In the genomic region with DNA sequence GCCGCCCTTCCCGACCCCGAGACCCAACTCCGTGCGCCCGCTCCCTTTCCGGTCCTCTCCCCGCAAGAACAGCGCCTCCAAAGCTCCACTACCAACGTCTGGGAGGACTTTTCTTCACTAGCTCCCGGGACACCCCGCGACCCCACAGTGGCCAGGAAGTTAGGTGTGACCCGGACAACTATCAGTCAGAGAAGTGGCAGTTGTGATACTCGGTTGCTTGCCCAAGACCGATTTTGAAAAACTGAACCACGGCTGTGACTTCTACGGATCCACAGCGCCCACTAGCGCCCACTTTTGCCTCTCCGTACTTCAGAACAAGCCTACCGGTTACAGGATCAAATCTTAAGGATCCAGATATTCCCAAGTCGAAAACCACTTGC, we compare ENCODE assay signal across 8 mouse cellular contexts. TPM values are rescaled to one million over a fixed set of nuclear protein-coding genes. Genes with fewer than 3 reads are reported as not detected.
DNase-seq lines count a peak whose midpoint lies in the region; ATAC-seq and TF ChIP-seq lines count a peak whose summit lies in the region.

No protein-coding gene starts in this region.

- peak; percentile 65 for DNase-seq in cerebellum, adult 11 months
- DNase-seq in forebrain, embryonic 14.5 days (ENCODE audit: low spot score), result peak; percentile 96
- peak; percentile 92 to 94 for DNase-seq in heart, postnatal 14 days
- DNase-seq in large intestine, adult 2 months (ENCODE audit: low read depth, low spot score), result peak; percentile 78
- peak; percentile 92 for DNase-seq in stomach, postnatal 0 days (ENCODE audit: low spot score)

- peak; percentile 95 for TF ChIP-seq CTCF in E14TG2a.4 (conservative IDR thresholded peaks at IDR 0.05; ENCODE audit: low read length)
- peak; percentile 92 for TF ChIP-seq CTCF in stomach, postnatal 0 days (IDR thresholded peaks at IDR 0.05; ENCODE audit: low read depth)

- no peak for TF ChIP-seq EP300 in stomach, postnatal 0 days (optimal IDR thresholded peaks at IDR 0.05)

- peak overlapping the region; percentile 97 for H3K27ac ChIP-seq in forebrain, embryonic 14.5 days (ENCODE audit: low read depth, low read length)
- no peak overlapping the region; the same call in 1 of the 2 replicates for H3K27ac ChIP-seq in liver, embryonic 16.5 days (ENCODE audit: low read length)
- H3K27ac ChIP-seq in neural tube, embryonic 12.5 days, result peak overlapping the region; percentile 74
- H3K27ac ChIP-seq in stomach, postnatal 0 days (replicated peaks), result peak overlapping the region; percentile 82

- ATAC-seq in forebrain, embryonic 14.5 days, result peak; percentile 15; the same call in 1 of the 2 replicates
- ATAC-seq in liver, embryonic 16.5 days (ENCODE audit: low read depth), result peak; percentile 12; the same call in 1 of the 2 replicates
- peak; percentile 3 for ATAC-seq in neural tube, embryonic 12.5 days (ENCODE audit: low FRiP score, low read depth)
- ATAC-seq in stomach, postnatal 0 days (ENCODE audit: low FRiP score, low TSS enrichment), result peak; percentile 13

- intact Hi-C loops in heart, postnatal 14 days (cut with DNase I), result loop anchor here (2.0 to 5.0 kb wide), 5 partner anchors 156 to 511 kb away; no protein-coding TSS in a partner anchor

- H3K27me3 ChIP-seq in E14TG2a.4 (ENCODE audit: insufficient read depth, low read length), result peaks cover 17% of the 10 kb centered on the region
- H3K27me3 ChIP-seq in forebrain, embryonic 14.5 days (replicated peaks; ENCODE audit: control insufficient read depth, insufficient read depth, low read length), result no peaks in the 10 kb centered on the region
- H3K27me3 ChIP-seq in liver, embryonic 16.5 days (ENCODE audit: control insufficient read depth, insufficient read depth, low read depth, low read length), result peaks cover 34% of the 10 kb centered on the region
- H3K27me3 ChIP-seq in neural tube, embryonic 12.5 days (replicated peaks), result no peaks in the 10 kb centered on the region
- no peaks in the 10 kb centered on the region for H3K27me3 ChIP-seq in stomach, postnatal 0 days (ENCODE audit: control insufficient read depth, insufficient read depth, low read length)

- H3K9me3 ChIP-seq in E14TG2a.4 (ENCODE audit: low read length), result no peaks in the 10 kb centered on the region
- H3K9me3 ChIP-seq in forebrain, embryonic 14.5 days (replicated peaks; ENCODE audit: control insufficient read depth, low read length), result no peaks in the 10 kb centered on the region
- no peaks in the 10 kb centered on the region for H3K9me3 ChIP-seq in liver, embryonic 16.5 days (replicated peaks; ENCODE audit: control insufficient read depth, low read length)
- no peaks in the 10 kb centered on the region for H3K9me3 ChIP-seq in neural tube, embryonic 12.5 days
- H3K9me3 ChIP-seq in stomach, postnatal 0 days (ENCODE audit: control insufficient read depth, low read length), result no peaks in the 10 kb centered on the region

- H3K36me3 ChIP-seq in E14TG2a.4 (ENCODE audit: insufficient read depth, low read length), result peaks cover 32% of the 10 kb centered on the region
- peaks cover 7% of the 10 kb centered on the region for H3K36me3 ChIP-seq in forebrain, embryonic 14.5 days (ENCODE audit: control insufficient read depth, insufficient read depth, low read length)
- peaks cover 3% of the 10 kb centered on the region for H3K36me3 ChIP-seq in liver, embryonic 16.5 days (ENCODE audit: control insufficient read depth, insufficient read depth)
- peaks cover 6% of the 10 kb centered on the region; the same call in 1 of the 2 replicates for H3K36me3 ChIP-seq in neural tube, embryonic 12.5 days
- H3K36me3 ChIP-seq in stomach, postnatal 0 days (ENCODE audit: control insufficient read depth, insufficient read depth, low read length), result no peaks in the 10 kb centered on the region

- peak overlapping the region; percentile 90 for H3K4me3 ChIP-seq in E14TG2a.4 (replicated peaks; ENCODE audit: low read length)
- peak overlapping the region; percentile 98 for H3K4me3 ChIP-seq in forebrain, embryonic 14.5 days (ENCODE audit: low read depth, low read length)
- H3K4me3 ChIP-seq in liver, embryonic 16.5 days (ENCODE audit: low read depth, low read length), result peak overlapping the region; percentile 70
- H3K4me3 ChIP-seq in neural tube, embryonic 12.5 days, result peak overlapping the region; percentile 99
- H3K4me3 ChIP-seq in stomach, postnatal 0 days (ENCODE audit: low read depth, low read length), result peak overlapping the region; percentile 88

- peak overlapping the region; percentile 89 for H3K4me2 ChIP-seq in forebrain, embryonic 14.5 days (ENCODE audit: low read length)
- H3K4me2 ChIP-seq in liver, embryonic 16.5 days (ENCODE audit: low read depth, low read length), result peak overlapping the region; percentile 92
- peak overlapping the region; percentile 84 for H3K4me2 ChIP-seq in neural tube, embryonic 12.5 days (replicated peaks)
- peak overlapping the region; percentile 91 for H3K4me2 ChIP-seq in stomach, postnatal 0 days (replicated peaks; ENCODE audit: low read depth)

- under 1% methylated on average over 23 of the region's 23 CpGs for WGBS in forebrain, embryonic 14.5 days
- WGBS in large intestine, adult 2 months, result under 1% methylated on average over 23 of the region's 23 CpGs
- WGBS in liver, embryonic 16.5 days (ENCODE audit: insufficient replicate concordance), result under 1% methylated on average over 23 of the region's 23 CpGs
- under 1% methylated on average over 23 of the region's 23 CpGs for WGBS in neural tube, embryonic 12.5 days
- under 1% methylated on average over 22 of the region's 23 CpGs for whole genome bisulfite sequencing in stomach, postnatal 0 days

- H3K9ac ChIP-seq in forebrain, embryonic 14.5 days (ENCODE audit: low read length), result peak overlapping the region; percentile 99
- peak overlapping the region; percentile 53 for H3K9ac ChIP-seq in liver, embryonic 16.5 days (ENCODE audit: low read depth, low read length)
- H3K9ac ChIP-seq in neural tube, embryonic 12.5 days, result peak overlapping the region; percentile 98
- peak overlapping the region; percentile 68 for H3K9ac ChIP-seq in stomach, postnatal 0 days (ENCODE audit: low read length)

- peaks cover 50% of the 10 kb centered on the region for H3K4me1 ChIP-seq in E14TG2a.4 (replicated peaks; ENCODE audit: low read depth, low read length)
- 0 out of 2 replicates have a peak, but pooled peaks cover 2% of the 10 kb centered on the region for H3K4me1 ChIP-seq in forebrain, embryonic 14.5 days (ENCODE audit: control insufficient read depth, insufficient read depth, low read length)
- peaks cover 9% of the 10 kb centered on the region for H3K4me1 ChIP-seq in liver, embryonic 16.5 days (ENCODE audit: control insufficient read depth, low read depth, low read length)
- peaks cover 7% of the 10 kb centered on the region for H3K4me1 ChIP-seq in neural tube, embryonic 12.5 days
- no peaks in the 10 kb centered on the region for H3K4me1 ChIP-seq in stomach, postnatal 0 days (replicated peaks; ENCODE audit: control insufficient read depth, insufficient read depth)

RNA-seq across cellular contexts. Expression of gene Efnb2, which starts 0.7 kb away (rescaled TPM):
- polyA plus RNA-seq in forebrain, embryonic 14.5 days (2014; fragmentation: Nextera tagmentation; extraction: Ambion mirVana), result 48.9 and 50.2 TPM in 2 replicates
- 10 to 100 TPM; 33.5 to 39.9 TPM for total RNA-seq in heart, postnatal 14 days (2021)
- polyA plus RNA-seq in large intestine, adult 2 months (2012; rRNA removed), result 33.4 and 58.5 TPM in 2 replicates
- 0.54 and 0.67 TPM in 2 replicates for polyA plus RNA-seq in liver, embryonic 16.5 days (2015; fragmentation: Nextera tagmentation; extraction: Ambion mirVana)
- polyA plus RNA-seq in neural tube, embryonic 12.5 days (2016; fragmentation: Nextera tagmentation; extraction: Ambion mirVana), result 45.5 and 50.8 TPM in 2 replicates
- 7.2 and 7.8 TPM in 2 replicates for polyA plus RNA-seq in stomach, postnatal 0 days (2015; fragmentation: Nextera tagmentation; extraction: Ambion mirVana)

RNA-seq across cellular contexts. Expression of gene Arglu1, which starts 28.6 kb away (rescaled TPM):
- 114 and 135 TPM in 2 replicates for polyA plus RNA-seq in forebrain, embryonic 14.5 days (2014; fragmentation: Nextera tagmentation; extraction: Ambion mirVana)
- 10 to 100 TPM; 35.6 to 39.7 TPM for total RNA-seq in heart, postnatal 14 days (2021)
- polyA plus RNA-seq in large intestine, adult 2 months (2012; rRNA removed), result 11.7 and 17.1 TPM in 2 replicates
- polyA plus RNA-seq in liver, embryonic 16.5 days (2015; fragmentation: Nextera tagmentation; extraction: Ambion mirVana), result 24.7 and 28.2 TPM in 2 replicates
- 197 and 204 TPM in 2 replicates for polyA plus RNA-seq in neural tube, embryonic 12.5 days (2016; fragmentation: Nextera tagmentation; extraction: Ambion mirVana)
- polyA plus RNA-seq in stomach, postnatal 0 days (2015; fragmentation: Nextera tagmentation; extraction: Ambion mirVana), result 83.2 and 84.0 TPM in 2 replicates
